Mouse (Mus musculus) left cerebral cortex, postnatal 14 days (tissue): Measurements from ENCODE around the gene Gm8279. TPM values are rescaled to one million over a fixed set of nuclear protein-coding genes. Genes with fewer than 3 reads are reported as not detected.
"Not testable (repeated sequence)": the region's sequence is repeated elsewhere in the genome, so short reads cannot be mapped to it uniquely, and the experiment has no call there.

Source experiments
- DNase-seq, 2 experiments: peaks; one replicate each; pipeline ENCODE4 v3.0.0; 2021 to 2022; ENCODE audit warnings: low spot score in 2 of 2, mixed read lengths in 1 of 2
- intact Hi-C: fragments of 180-260 bp; cut with DNase I; formaldehyde crosslinking; loops from one replicate; pipeline ENCODE4 v1.15.1; 2025
- long read RNA-seq, 2 experiments: library from polyadenylated mRNA; stranded (forward); transcript quantifications; one replicate each; pipeline ENCODE4 v2.0.0; 2021
- total RNA-seq, 2 experiments: library from RNA; stranded (reverse); gene quantifications; 2 replicates each; pipeline ENCODE4 v1.2.3; 2021

Gm8279 gene
- total RNA-seq: not detected
- long read RNA-seq, experiment 1: 0 reads
- long read RNA-seq, experiment 2: 0 reads

GRCm38 (mm10) chr14:5131219-5131618, at the start of gene Gm8279:
Gene Gm8279, plus strand, starts transcription at chr14:5131519.
- DNase-seq, intact Hi-C loops: not testable (repeated sequence)

DNA sequence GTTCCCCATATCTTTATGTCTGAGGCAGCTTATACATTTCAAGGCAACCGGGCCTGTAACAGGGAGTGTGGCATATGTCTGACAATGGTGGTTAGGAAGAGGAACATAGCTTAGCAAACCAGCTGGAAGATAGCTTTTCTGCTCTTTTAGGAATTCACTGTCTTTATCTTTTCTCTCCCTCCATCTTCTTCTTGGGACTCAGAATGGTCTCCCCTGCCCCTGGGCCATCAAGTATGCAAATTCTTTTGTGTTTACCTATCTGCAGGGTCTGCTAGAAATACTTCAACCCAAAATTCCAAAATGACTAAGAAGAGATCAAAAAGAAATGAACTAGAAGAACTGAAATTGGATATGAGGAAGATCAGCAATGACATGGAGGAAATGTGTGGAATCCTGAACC, 32.9 kb downstream of the Gm8279 start, which contains the start of gene Gm3317:
TSS of gene Gm3317 (plus strand) at position 301 of the 400 bp plus-strand sequence.
- intact Hi-C loops, DNase-seq: not testable (repeated sequence)

GRCm38 (mm10) chr14:5185493-5185892, 54.2 kb downstream of the Gm8279 start, which contains the start of gene Gm8271:
Gene Gm8271, plus strand, starts transcription at chr14:5185793.
- DNase-seq, intact Hi-C loops: not testable (repeated sequence)

Other genes starting within 250 kb of the Gm8279 start
- gene Gm3278, start 239.1 kb upstream of the Gm8279 start, total RNA-seq: not detected
- gene Gm8297, start 147.6 kb upstream of the Gm8279 start, total RNA-seq: not detected
- not detected for gene Gm3298, start 115.6 kb upstream of the Gm8279 start, total RNA-seq
- gene 4930555G01Rik, start 80.9 kb upstream of the Gm8279 start, total RNA-seq: not detected
- 1 to 10 TPM; 2.7 to 3.1 TPM for gene Gm8281, start 60.5 kb upstream of the Gm8279 start, total RNA-seq
- not detected for gene Gm3317, start 33.0 kb downstream of the Gm8279 start, total RNA-seq
- gene Gm8271, start 54.3 kb downstream of the Gm8279 start, total RNA-seq: not detected
- gene Gm3526, start 129.1 kb downstream of the Gm8279 start, total RNA-seq: not detected
- not detected for gene Gm3542, start 203.4 kb downstream of the Gm8279 start, total RNA-seq